Mouse (Mus musculus): ENCODE measurements around the gene Ldb2. TPM values are rescaled to one million over a fixed set of nuclear protein-coding genes. Genes with fewer than 3 reads are reported as not detected.
A peak's percentile ranks its signal among the peaks of the same experiment; 100 is the strongest.

The Ldb2 gene
- 1.6 and 2.8 TPM in 2 replicates for polyA plus RNA-seq (2012; rRNA removed)

GRCm38 (mm10) chr5:44799053-44799860, at the start of gene Ldb2:
Gene Ldb2, minus strand, starts transcription at chr5:44799680.
- H3K27ac ChIP-seq (ENCODE audit: insufficient read depth, low read depth, low read length), result no peak within 1 kb of the TSS
- peak within 1 kb of the TSS; percentile 56 for H3K4me3 ChIP-seq (ENCODE audit: low read depth, low read length)
- H3K27me3 ChIP-seq (ENCODE audit: control insufficient read depth, insufficient read depth, low read length), result no peaks in the 10 kb centered on the region
- no peaks in the 10 kb centered on the region for H3K4me1 ChIP-seq (ENCODE audit: control insufficient read depth, insufficient read depth, insufficient read length, low read length)
- 6% methylated on average over 18 of the region's 19 CpGs for WGBS
- TF ChIP-seq CTCF (IDR thresholded peaks at IDR 0.05; ENCODE audit: extremely low read depth, insufficient read length, insufficient replicate concordance, low read depth, low read length) (no peak), POLR2A (IDR thresholded peaks at IDR 0.05; ENCODE audit: low read depth, low read length) (no peak)
- no peaks in the 10 kb centered on the region for H3K36me3 ChIP-seq (ENCODE audit: control insufficient read depth, insufficient read depth, low read length)

GRCm38 (mm10) chr5:44831287-44831686, 31.8 kb upstream of the Ldb2 start:
- Histone ChIP-seq H3K27ac (ENCODE audit: insufficient read depth, low read depth, low read length) (no peak overlapping the region), H3K4me1 (ENCODE audit: control insufficient read depth, insufficient read depth, insufficient read length, low read length) (no peaks in the 10 kb centered on the region), H3K36me3 (ENCODE audit: control insufficient read depth, insufficient read depth, low read length) (no peaks in the 10 kb centered on the region), H3K27me3 (ENCODE audit: control insufficient read depth, insufficient read depth, low read length) (no peaks in the 10 kb centered on the region), H3K4me3 (ENCODE audit: low read depth, low read length) (no peak overlapping the region)
- TF ChIP-seq POLR2A (IDR thresholded peaks at IDR 0.05; ENCODE audit: low read depth, low read length) (no peak), CTCF (IDR thresholded peaks at IDR 0.05; ENCODE audit: extremely low read depth, insufficient read length, insufficient replicate concordance, low read depth, low read length) (peak; percentile 52; the same call in 1 of the 2 replicates)
- 57% methylated on average over 5 of the region's 5 CpGs for WGBS

- H3K36me3 ChIP-seq (ENCODE audit: control insufficient read depth, insufficient read depth, low read length), result no peaks in the 10 kb centered on the region
- 69% methylated on average over 1 of the region's 1 CpGs for WGBS
- no peak overlapping the region for H3K4me3 ChIP-seq (ENCODE audit: low read depth, low read length)
- TF ChIP-seq CTCF (IDR thresholded peaks at IDR 0.05; ENCODE audit: extremely low read depth, insufficient read length, insufficient replicate concordance, low read depth, low read length) (no peak), POLR2A (IDR thresholded peaks at IDR 0.05; ENCODE audit: low read depth, low read length) (no peak)
- no peak overlapping the region for H3K27ac ChIP-seq (ENCODE audit: insufficient read depth, low read depth, low read length)
- no peaks in the 10 kb centered on the region for H3K27me3 ChIP-seq (ENCODE audit: control insufficient read depth, insufficient read depth, low read length)
- H3K4me1 ChIP-seq (ENCODE audit: control insufficient read depth, insufficient read depth, insufficient read length, low read length), result no peaks in the 10 kb centered on the region
Observed at GRCm38 (mm10) chr5:44815506-44815905, 16.0 kb upstream of the Ldb2 start.

DNA sequence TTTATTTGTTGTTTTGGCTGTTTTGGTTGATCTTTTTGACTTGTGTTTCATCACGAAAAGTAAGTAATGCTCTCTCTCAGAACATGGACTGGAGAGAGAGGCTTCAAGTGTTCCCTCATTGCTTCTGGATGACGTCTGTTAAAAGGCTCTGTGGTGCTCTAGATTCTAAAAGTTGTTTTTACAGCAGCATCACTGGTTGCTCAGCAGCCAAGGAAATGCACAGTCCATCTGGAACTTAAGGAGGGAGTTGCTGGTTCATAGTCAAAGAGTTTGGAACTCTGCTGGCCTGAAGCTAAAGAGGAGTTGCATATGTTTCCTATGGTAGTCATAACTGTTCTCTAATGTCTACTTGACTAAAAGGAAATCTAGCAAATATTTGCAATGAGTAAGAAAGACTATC, 6.5 kb upstream of the Ldb2 start:
- WGBS, result 70% methylated on average over 2 of the region's 2 CpGs
- H3K27ac ChIP-seq (ENCODE audit: insufficient read depth, low read depth, low read length), result no peak overlapping the region

DNA sequence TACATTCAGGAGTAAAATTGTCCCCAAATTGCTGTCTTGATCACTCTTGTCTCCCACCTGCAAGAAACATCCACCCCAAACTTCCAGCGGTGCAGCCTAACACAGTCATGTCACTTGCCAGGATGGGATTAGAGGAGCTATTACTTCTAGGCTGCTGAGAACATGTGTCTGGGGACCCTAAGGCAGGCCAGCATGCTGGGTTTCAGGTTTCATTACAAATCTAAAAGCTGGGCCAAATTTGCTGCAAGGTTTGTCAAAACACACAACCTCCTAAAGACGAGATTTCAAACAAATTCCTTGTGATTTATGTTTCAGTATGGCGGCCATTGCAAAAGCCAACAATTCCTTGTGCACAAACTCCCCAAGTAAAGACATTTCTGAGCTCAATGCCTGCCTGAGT, 1.6 kb upstream of the Ldb2 start:
- whole genome bisulfite sequencing, result 42% methylated on average over 3 of the region's 3 CpGs
- Histone ChIP-seq H3K4me1 (ENCODE audit: control insufficient read depth, insufficient read depth, insufficient read length, low read length) (no peaks in the 10 kb centered on the region), H3K36me3 (ENCODE audit: control insufficient read depth, insufficient read depth, low read length) (no peaks in the 10 kb centered on the region), H3K27me3 (ENCODE audit: control insufficient read depth, insufficient read depth, low read length) (no peaks in the 10 kb centered on the region), H3K27ac (ENCODE audit: insufficient read depth, low read depth, low read length) (no peak overlapping the region), H3K4me3 (ENCODE audit: low read depth, low read length) (no peak overlapping the region)
- TF ChIP-seq POLR2A (IDR thresholded peaks at IDR 0.05; ENCODE audit: low read depth, low read length) (no peak), CTCF (IDR thresholded peaks at IDR 0.05; ENCODE audit: extremely low read depth, insufficient read length, insufficient replicate concordance, low read depth, low read length) (no peak)

More for the DNA sequence above, 6.5 kb upstream of the Ldb2 start:
- H3K4me3 ChIP-seq (ENCODE audit: low read depth, low read length), result no peak overlapping the region
- H3K27me3 ChIP-seq (ENCODE audit: control insufficient read depth, insufficient read depth, low read length), result no peaks in the 10 kb centered on the region
- no peaks in the 10 kb centered on the region for H3K36me3 ChIP-seq (ENCODE audit: control insufficient read depth, insufficient read depth, low read length)
- H3K4me1 ChIP-seq (ENCODE audit: control insufficient read depth, insufficient read depth, insufficient read length, low read length), result no peaks in the 10 kb centered on the region
- TF ChIP-seq POLR2A (IDR thresholded peaks at IDR 0.05; ENCODE audit: low read depth, low read length) (no peak), CTCF (IDR thresholded peaks at IDR 0.05; ENCODE audit: extremely low read depth, insufficient read length, insufficient replicate concordance, low read depth, low read length) (no peak)

DNA sequence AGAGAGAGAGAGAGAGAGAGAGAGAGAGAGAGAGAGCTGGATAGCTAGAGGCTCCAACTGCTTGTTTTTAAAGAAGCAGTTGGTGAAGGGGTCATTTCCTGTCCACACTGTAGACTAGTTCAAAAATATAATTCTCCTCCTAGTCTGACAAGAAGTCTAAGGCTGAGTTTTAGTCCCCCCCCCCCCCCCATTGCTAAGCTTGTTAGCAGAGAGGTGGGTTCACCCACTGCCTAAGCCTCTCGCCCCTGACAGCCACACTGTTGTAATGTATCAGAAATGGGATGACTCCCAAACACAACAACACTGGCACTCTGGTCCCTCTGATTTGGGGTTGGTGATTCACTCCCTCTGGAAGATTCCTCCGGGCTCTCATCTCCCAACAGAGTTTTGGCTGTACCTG, 381 bp upstream of the Ldb2 start:
- H3K27ac ChIP-seq (ENCODE audit: insufficient read depth, low read depth, low read length), result no peak overlapping the region
- H3K4me1 ChIP-seq (ENCODE audit: control insufficient read depth, insufficient read depth, insufficient read length, low read length), result no peaks in the 10 kb centered on the region
- H3K36me3 ChIP-seq (ENCODE audit: control insufficient read depth, insufficient read depth, low read length), result no peaks in the 10 kb centered on the region
- peak overlapping the region; percentile 56; the same call in 1 of the 2 replicates for H3K4me3 ChIP-seq (ENCODE audit: low read depth, low read length)
- WGBS, result 32% methylated on average over 2 of the region's 2 CpGs
- no peaks in the 10 kb centered on the region for H3K27me3 ChIP-seq (ENCODE audit: control insufficient read depth, insufficient read depth, low read length)
- TF ChIP-seq CTCF (IDR thresholded peaks at IDR 0.05; ENCODE audit: extremely low read depth, insufficient read length, insufficient replicate concordance, low read depth, low read length), result no peak
- TF ChIP-seq POLR2A (IDR thresholded peaks at IDR 0.05; ENCODE audit: low read depth, low read length), result no peak

DNA sequence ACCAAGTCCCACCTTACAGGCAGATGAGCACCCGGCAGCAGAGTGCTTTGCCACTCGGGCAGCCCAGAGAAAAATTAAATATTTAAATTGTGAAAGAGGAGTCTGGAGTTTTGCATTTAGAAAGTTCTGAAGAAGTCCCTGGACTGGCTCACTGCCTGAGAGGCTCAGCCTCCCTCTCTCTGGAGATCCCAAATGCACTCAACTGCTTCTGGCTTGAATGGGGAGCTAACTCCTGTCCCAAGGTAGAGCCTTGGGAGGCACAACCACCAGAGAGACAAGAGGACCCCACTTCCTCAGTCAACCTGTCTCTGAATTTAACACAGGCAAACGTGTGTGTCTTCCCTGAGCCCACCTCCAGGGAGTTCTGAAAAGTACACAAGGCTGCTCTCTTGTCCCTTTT, 987 bp downstream of the Ldb2 start:
- peak overlapping the region; percentile 43 for H3K4me3 ChIP-seq (ENCODE audit: low read depth, low read length)
- H3K4me1 ChIP-seq (ENCODE audit: control insufficient read depth, insufficient read depth, insufficient read length, low read length), result no peaks in the 10 kb centered on the region
- TF ChIP-seq POLR2A (IDR thresholded peaks at IDR 0.05; ENCODE audit: low read depth, low read length) (no peak), CTCF (IDR thresholded peaks at IDR 0.05; ENCODE audit: extremely low read depth, insufficient read length, insufficient replicate concordance, low read depth, low read length) (no peak)
- 9% methylated on average over 3 of the region's 3 CpGs for WGBS
- H3K27ac ChIP-seq (ENCODE audit: insufficient read depth, low read depth, low read length), result no peak overlapping the region
- no peaks in the 10 kb centered on the region for H3K36me3 ChIP-seq (ENCODE audit: control insufficient read depth, insufficient read depth, low read length)
- no peaks in the 10 kb centered on the region for H3K27me3 ChIP-seq (ENCODE audit: control insufficient read depth, insufficient read depth, low read length)
